Mouse (Mus musculus) cerebellum, adult 2 months (tissue): ENCODE measurements around the gene Batf.

Experiments used
- CTCF ChIP-seq: fragments of 200-500 bp; IDR thresholded peaks from 2 replicates; pipeline ENCODE4 v1.5.1; 2011; ENCODE audit warnings: low read depth, mild to moderate bottlenecking, control low read depth, low read length, moderate library complexity, borderline replicate concordance; ENCODE audit not compliant: insufficient read depth
- POLR2A ChIP-seq: fragments of 200-500 bp; IDR thresholded peaks from 2 replicates; pipeline ENCODE4 v1.6.1; 2011; ENCODE audit warnings: low read length, control low read depth, borderline replicate concordance; ENCODE audit not compliant: insufficient read depth

- TF ChIP-seq CTCF (no peak), POLR2A (no peak)
These were observed 19.5 kb downstream of the Batf start for GRCm38 (mm10) chr12:85705831-85706530.
